Mouse (Mus musculus): Measurements from ENCODE around the gene Phf24. TPM values are rescaled to one million over a fixed set of nuclear protein-coding genes. Genes with fewer than 3 reads are reported as not detected.
"Not testable (repeated sequence)": the region's sequence is repeated elsewhere in the genome, so short reads cannot be mapped to it uniquely, and the experiment has no call there.

Gene Phf24
- total and polyA plus RNA-seq, 3 experiments = 0.04 to 0.98 TPM; not detected in 1

DNA sequence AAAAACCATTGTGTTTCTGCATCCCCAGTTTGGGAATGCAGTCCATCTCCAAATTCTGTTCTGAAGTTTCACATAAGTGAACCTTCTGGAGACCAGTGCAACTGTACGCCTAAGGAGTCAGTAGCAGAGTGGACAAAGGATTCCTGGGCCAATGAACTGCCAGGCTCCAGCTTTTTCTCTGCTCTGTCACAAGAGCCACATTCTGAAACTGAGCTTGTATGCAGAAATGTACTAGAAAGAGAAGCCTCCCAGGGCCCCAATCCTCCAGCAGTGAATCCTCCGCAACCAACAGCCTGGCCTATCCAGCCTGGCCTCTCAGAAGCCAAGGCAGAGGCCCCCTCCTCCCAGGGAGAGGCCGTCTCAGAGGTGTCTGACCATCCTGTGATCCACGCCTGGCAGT lies 56.5 kb downstream of the Phf24 start:
- no peak for DNase-seq (ENCODE audit: low spot score)
- TF ChIP-seq GATA1 (IDR thresholded peaks at IDR 0.05; ENCODE audit: borderline replicate concordance, low read length) = no peak
- TF ChIP-seq POLR2AphosphoS5 (IDR thresholded peaks at IDR 0.05; ENCODE audit: insufficient replicate concordance, low read depth, low read length) = no peak
- TF ChIP-seq CTCF (IDR thresholded peaks at IDR 0.05; ENCODE audit: low read depth, low read length) = no peak
- no peak for TF ChIP-seq GATA2 (IDR thresholded peaks at IDR 0.05; ENCODE audit: borderline replicate concordance, low read depth, low read length)
- TF ChIP-seq TAL1 (conservative IDR thresholded peaks at IDR 0.05; ENCODE audit: low read depth, low read length) = no peak
- H3K9me3 ChIP-seq (replicated peaks) = no peaks in the 10 kb centered on the region

DNA sequence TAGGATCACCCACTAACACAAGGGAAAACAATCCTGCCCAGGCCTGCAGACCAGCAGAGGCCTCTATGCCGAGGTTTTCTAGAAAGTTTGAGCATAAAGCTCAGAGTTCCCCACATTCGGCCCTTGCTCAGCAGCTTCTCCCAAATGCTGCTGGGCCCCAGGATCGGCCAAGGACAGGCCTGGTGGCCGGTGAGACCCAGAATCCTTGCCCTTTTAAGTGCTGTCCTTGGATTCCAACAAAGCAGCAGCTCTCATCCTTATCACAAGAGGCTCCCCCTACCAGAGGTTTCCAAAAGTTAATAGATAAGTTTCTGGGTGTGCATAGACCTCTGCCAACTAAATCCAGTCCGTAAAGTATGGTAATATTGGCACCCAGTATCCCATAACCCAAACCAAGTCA lies 57.4 kb downstream of the Phf24 start:
- Histone ChIP-seq H3K4me1 (ENCODE audit: insufficient read depth, low read depth, low read length) (no peaks in the 10 kb centered on the region), H3K36me3 (replicated peaks) (peaks cover 24% of the 10 kb centered on the region), H3K27me3 (ENCODE audit: insufficient read depth, low read length) (peaks cover 26% of the 10 kb centered on the region), H3K9me3 (replicated peaks) (no peaks in the 10 kb centered on the region), H3K4me3 (ENCODE audit: low read depth, low read length) (no peak overlapping the region)
- ATAC-seq (ENCODE audit: extremely low read depth, insufficient number of reproducible peaks, low FRiP score, poor library complexity, severe bottlenecking) (no peak), DNase-seq (ENCODE audit: low spot score) (no peak)
- no peak for TF ChIP-seq CTCF (IDR thresholded peaks at IDR 0.05; ENCODE audit: low read depth, low read length)
- no peak for TF ChIP-seq GATA2 (IDR thresholded peaks at IDR 0.05; ENCODE audit: borderline replicate concordance, low read depth, low read length)
- TF ChIP-seq POLR2AphosphoS5 (IDR thresholded peaks at IDR 0.05; ENCODE audit: insufficient replicate concordance, low read depth, low read length) = no peak
- TF ChIP-seq TAL1 (conservative IDR thresholded peaks at IDR 0.05; ENCODE audit: low read depth, low read length) = no peak
- TF ChIP-seq GATA1 (IDR thresholded peaks at IDR 0.05; ENCODE audit: borderline replicate concordance, low read length) = no peak

More for the DNA sequence above, 56.5 kb downstream of the Phf24 start:
- no peak for ATAC-seq (ENCODE audit: extremely low read depth, insufficient number of reproducible peaks, low FRiP score, poor library complexity, severe bottlenecking)
- no peaks in the 10 kb centered on the region for H3K4me1 ChIP-seq (ENCODE audit: insufficient read depth, low read depth, low read length)
- peaks cover 31% of the 10 kb centered on the region for H3K27me3 ChIP-seq (ENCODE audit: insufficient read depth, low read length)
- no peak overlapping the region for H3K4me3 ChIP-seq (ENCODE audit: low read depth, low read length)
- peaks cover 15% of the 10 kb centered on the region for H3K36me3 ChIP-seq (replicated peaks)

- no peak overlapping the region for H3K4me3 ChIP-seq (ENCODE audit: low read depth, low read length)
- no peaks in the 10 kb centered on the region for H3K4me1 ChIP-seq (ENCODE audit: insufficient read depth, low read depth, low read length)
- H3K36me3 ChIP-seq (replicated peaks) = peaks cover 60% of the 10 kb centered on the region
- H3K27me3 ChIP-seq (ENCODE audit: insufficient read depth, low read length) = no peaks in the 10 kb centered on the region; the same call in 1 of the 2 replicates
- H3K9me3 ChIP-seq (replicated peaks) = no peaks in the 10 kb centered on the region
- DNase-seq (ENCODE audit: low spot score) (no peak), ATAC-seq (ENCODE audit: extremely low read depth, insufficient number of reproducible peaks, low FRiP score, poor library complexity, severe bottlenecking) (no peak)
- TF ChIP-seq GATA1 (IDR thresholded peaks at IDR 0.05; ENCODE audit: borderline replicate concordance, low read length) (no peak), CTCF (IDR thresholded peaks at IDR 0.05; ENCODE audit: low read depth, low read length) (0 out of 2 replicates have a peak, but pooled peaks have one; percentile 10)
These were observed 61.6 kb downstream of the Phf24 start for GRCm38 (mm10) chr4:42978062-42978461.

DNA sequence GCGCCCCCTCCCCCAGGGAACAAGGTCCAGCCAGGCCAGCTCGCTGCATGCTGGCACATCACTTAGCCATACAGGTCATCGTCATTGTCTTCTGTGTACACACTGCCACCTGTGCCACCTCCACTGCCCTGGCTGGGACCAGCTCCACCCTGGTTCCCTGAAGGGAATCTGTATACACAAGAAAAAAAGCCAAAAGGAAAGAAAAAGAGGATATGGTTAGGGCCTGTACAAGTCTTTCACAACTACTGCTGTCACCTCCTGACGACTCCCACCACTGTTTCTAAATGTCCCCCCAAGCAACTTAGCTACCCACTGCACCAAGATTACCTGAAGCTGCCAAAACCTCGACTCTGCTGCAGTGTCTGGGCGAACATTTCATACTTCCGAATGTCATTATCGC lies 64.0 kb downstream of the Phf24 start:
- not testable (repeated sequence) for ATAC-seq (ENCODE audit: extremely low read depth, insufficient number of reproducible peaks, low FRiP score, poor library complexity, severe bottlenecking); H3K4me1 ChIP-seq (ENCODE audit: insufficient read depth, low read depth, low read length); H3K9me3 ChIP-seq (replicated peaks); H3K27me3 ChIP-seq (ENCODE audit: insufficient read depth, low read length); DNase-seq (ENCODE audit: low spot score); H3K4me3 ChIP-seq (ENCODE audit: low read depth, low read length)
- peaks cover 83% of the 10 kb centered on the region for H3K36me3 ChIP-seq (replicated peaks)

- TF ChIP-seq GATA2 (IDR thresholded peaks at IDR 0.05; ENCODE audit: borderline replicate concordance, low read depth, low read length) (no peak), CTCF (IDR thresholded peaks at IDR 0.05; ENCODE audit: low read depth, low read length) (no peak), TAL1 (conservative IDR thresholded peaks at IDR 0.05; ENCODE audit: low read depth, low read length) (no peak), GATA1 (IDR thresholded peaks at IDR 0.05; ENCODE audit: borderline replicate concordance, low read length) (no peak)
- DNase-seq (ENCODE audit: low spot score) (no peak), ATAC-seq (ENCODE audit: extremely low read depth, insufficient number of reproducible peaks, low FRiP score, poor library complexity, severe bottlenecking) (no peak)
- Histone ChIP-seq H3K36me3 (replicated peaks) (peaks cover 98% of the 10 kb centered on the region), H3K4me1 (ENCODE audit: insufficient read depth, low read depth, low read length) (0 out of 2 replicates have a peak, but pooled peaks cover 2% of the 10 kb centered on the region), H3K27me3 (ENCODE audit: insufficient read depth, low read length) (no peaks in the 10 kb centered on the region), H3K4me3 (ENCODE audit: low read depth, low read length) (no peak overlapping the region), H3K9me3 (replicated peaks) (no peaks in the 10 kb centered on the region)
These were observed 71.8 kb downstream of the Phf24 start for GRCm38 (mm10) chr4:42988296-42988695.

Other genes starting within 250 kb of the Phf24 start
- not detected in 2 replicates for gene 4930578G10Rik, start 181.1 kb upstream of the Phf24 start, total RNA-seq (2014; fragmentation: Nextera tagmentation)
- gene 4930578G10Rik, start 181.1 kb upstream of the Phf24 start, total RNA-seq (2017) = 0.22 TPM in 1 of 2 replicates, not detected in the other
- gene 4930578G10Rik, start 181.1 kb upstream of the Phf24 start, polyA plus RNA-seq (2012) = not detected in 2 replicates
- not detected in 2 replicates for gene Ccl19, start 160.1 kb upstream of the Phf24 start, total RNA-seq (2014; fragmentation: Nextera tagmentation)
- not detected in 2 replicates for gene Ccl19, start 160.1 kb upstream of the Phf24 start, total RNA-seq (2017)
- gene Ccl19, start 160.1 kb upstream of the Phf24 start, polyA plus RNA-seq (2012) = not detected in 2 replicates
- not detected in 2 replicates for gene Ccl21a, start 142.7 kb upstream of the Phf24 start, total RNA-seq (2014; fragmentation: Nextera tagmentation)
- gene Ccl21a, start 142.7 kb upstream of the Phf24 start, total RNA-seq (2017) = not detected in 2 replicates
- gene Ccl21a, start 142.7 kb upstream of the Phf24 start, polyA plus RNA-seq (2012) = not detected in 2 replicates
- 11.5 and 14.5 TPM in 2 replicates for gene Fam205a1, start 62.8 kb upstream of the Phf24 start, total RNA-seq (2014; fragmentation: Nextera tagmentation)
- 0.12 and 0.16 TPM in 2 replicates for gene Fam205a1, start 62.8 kb upstream of the Phf24 start, total RNA-seq (2017)
- 0.10 and 0.14 TPM in 2 replicates for gene Fam205a1, start 62.8 kb upstream of the Phf24 start, polyA plus RNA-seq (2012)
- gene Gm12394, start 59.9 kb upstream of the Phf24 start, total RNA-seq (2014; fragmentation: Nextera tagmentation) = 0.34 and 0.60 TPM in 2 replicates
- gene Gm12394, start 59.9 kb upstream of the Phf24 start, total RNA-seq (2017) = not detected in 2 replicates
- gene Gm12394, start 59.9 kb upstream of the Phf24 start, polyA plus RNA-seq (2012) = not detected in 2 replicates
- not detected in 2 replicates for gene Fam205c, start 42.4 kb upstream of the Phf24 start, total RNA-seq (2014; fragmentation: Nextera tagmentation)
- gene Fam205c, start 42.4 kb upstream of the Phf24 start, total RNA-seq (2017) = 0.05 TPM in 1 of 2 replicates, not detected in the other
- 0.05 TPM in 1 of 2 replicates, not detected in the other for gene Fam205c, start 42.4 kb upstream of the Phf24 start, polyA plus RNA-seq (2012)
- gene Dnajb5, start 33.2 kb downstream of the Phf24 start, total RNA-seq (2014; fragmentation: Nextera tagmentation) = 4.1 and 7.5 TPM in 2 replicates
- gene Dnajb5, start 33.2 kb downstream of the Phf24 start, total RNA-seq (2017) = 1.3 and 1.5 TPM in 2 replicates
- gene Dnajb5, start 33.2 kb downstream of the Phf24 start, polyA plus RNA-seq (2012) = 1.2 and 1.4 TPM in 2 replicates
- gene 1700022I11Rik, start 52.9 kb downstream of the Phf24 start, total RNA-seq (2014; fragmentation: Nextera tagmentation) = not detected in 2 replicates
- gene 1700022I11Rik, start 52.9 kb downstream of the Phf24 start, total RNA-seq (2017) = 1.1 and 1.4 TPM in 2 replicates
- gene 1700022I11Rik, start 52.9 kb downstream of the Phf24 start, polyA plus RNA-seq (2012) = 0.15 TPM in 1 of 2 replicates, not detected in the other
- gene Vcp, start 83.8 kb downstream of the Phf24 start, total RNA-seq (2014; fragmentation: Nextera tagmentation) = 132 and 136 TPM in 2 replicates
- 211 and 261 TPM in 2 replicates for gene Vcp, start 83.8 kb downstream of the Phf24 start, total RNA-seq (2017)
- gene Vcp, start 83.8 kb downstream of the Phf24 start, polyA plus RNA-seq (2012) = 223 and 236 TPM in 2 replicates
- gene Fancg, start 93.8 kb downstream of the Phf24 start, total RNA-seq (2014; fragmentation: Nextera tagmentation) = 15.2 and 16.8 TPM in 2 replicates
- 12.9 and 18.7 TPM in 2 replicates for gene Fancg, start 93.8 kb downstream of the Phf24 start, total RNA-seq (2017)
- 4.3 and 9.4 TPM in 2 replicates for gene Fancg, start 93.8 kb downstream of the Phf24 start, polyA plus RNA-seq (2012)
- 11.8 and 17.2 TPM in 2 replicates for gene Pigo, start 109.2 kb downstream of the Phf24 start, total RNA-seq (2014; fragmentation: Nextera tagmentation)
- 9.4 and 9.7 TPM in 2 replicates for gene Pigo, start 109.2 kb downstream of the Phf24 start, total RNA-seq (2017)
- 11.2 and 11.6 TPM in 2 replicates for gene Pigo, start 109.2 kb downstream of the Phf24 start, polyA plus RNA-seq (2012)
- gene Stoml2, start 115.0 kb downstream of the Phf24 start, total RNA-seq (2014; fragmentation: Nextera tagmentation) = 191 and 233 TPM in 2 replicates
- gene Stoml2, start 115.0 kb downstream of the Phf24 start, total RNA-seq (2017) = 157 and 170 TPM in 2 replicates
- 145 and 169 TPM in 2 replicates for gene Stoml2, start 115.0 kb downstream of the Phf24 start, polyA plus RNA-seq (2012)
- 10.2 and 24.4 TPM in 2 replicates for gene Fam214b, start 129.6 kb downstream of the Phf24 start, total RNA-seq (2014; fragmentation: Nextera tagmentation)
- 12.6 and 17.8 TPM in 2 replicates for gene Fam214b, start 129.6 kb downstream of the Phf24 start, total RNA-seq (2017)
- 15.0 and 17.7 TPM in 2 replicates for gene Fam214b, start 129.6 kb downstream of the Phf24 start, polyA plus RNA-seq (2012)
- 0.63 and 3.9 TPM in 2 replicates for gene Unc13b, start 142.3 kb downstream of the Phf24 start, total RNA-seq (2014; fragmentation: Nextera tagmentation)
- 4.0 and 5.5 TPM in 2 replicates for gene Unc13b, start 142.3 kb downstream of the Phf24 start, total RNA-seq (2017)
- gene Unc13b, start 142.3 kb downstream of the Phf24 start, polyA plus RNA-seq (2012) = 0.36 and 0.56 TPM in 2 replicates